Mouse (Mus musculus) megakaryocyte, embryonic 14.5 days (primary cell): ENCODE results near the gene Il31.

Experiments used
- FLI1 ChIP-seq: IDR thresholded peaks from 2 replicates; pipeline ENCODE4 v1.6.1; 2012; ENCODE audit warnings: low read length, inconsistent platforms, mixed read lengths
- GATA1 ChIP-seq: IDR thresholded peaks from 3 replicates; pipeline ENCODE4 v1.6.1; 2012; ENCODE audit warnings: mixed read lengths, low read length, inconsistent platforms, borderline replicate concordance

GRCm38 (mm10) chr5:123451886-123452285, 37.4 kb downstream of the Il31 start:
- TF ChIP-seq GATA1, result no peak
- TF ChIP-seq FLI1, result no peak
